Mouse (Mus musculus) hindbrain, embryonic 10.5 days (tissue): ENCODE data around the gene Glis3. TPM values are rescaled to one million over a fixed set of nuclear protein-coding genes. Genes with fewer than 3 reads are reported as not detected.

ENCODE experiments used
- polyA plus RNA-seq: library from polyadenylated mRNA; unstranded; fragments of >200 nt; fragmentation: Nextera tagmentation; extraction: Ambion mirVana; gene quantifications from 2 replicates; pipeline ENCODE4 v1.2.1, GENCODE M21; 2016

Glis3 gene
- polyA plus RNA-seq, 1 experiment from 2014 or later, result 2.2 TPM

Other genes starting within 250 kb of the Glis3 start
- gene Slc1a1, start 155.0 kb upstream of the Glis3 start, polyA plus RNA-seq, result 0.42 and 1.2 TPM in 2 replicates